8 mouse cellular contexts compared by ENCODE assay signal in the genomic region with DNA sequence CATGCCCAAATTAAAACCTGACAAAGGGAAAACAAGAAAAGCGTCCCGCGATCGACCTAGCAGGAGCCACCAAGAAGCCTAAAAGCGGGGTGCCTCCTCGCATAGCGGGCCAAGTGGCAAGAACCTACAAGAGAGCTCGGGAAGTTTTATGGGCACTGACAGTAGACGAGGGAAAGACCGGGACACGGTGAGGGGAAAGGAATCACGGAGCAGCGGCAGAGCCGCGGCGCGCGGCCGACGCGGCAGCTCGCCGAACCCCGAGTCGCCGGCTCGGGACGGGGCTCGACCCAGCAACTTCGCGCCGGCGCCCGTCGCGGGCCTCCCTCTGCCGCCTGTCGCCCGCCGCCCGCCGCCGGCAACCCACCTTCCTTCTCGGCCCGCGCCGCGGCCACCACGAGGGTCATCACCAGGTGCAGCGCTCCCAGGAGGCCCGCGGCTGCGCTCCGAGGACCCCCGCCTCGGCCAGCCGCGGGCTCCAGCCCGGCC. TPM values are rescaled to one million over a fixed set of nuclear protein-coding genes. Genes with fewer than 3 reads are reported as not detected.
A peak's percentile ranks its signal among the peaks of the same experiment; 100 is the strongest.
DNase-seq lines count a peak whose midpoint lies in the region; ATAC-seq and TF ChIP-seq lines count a peak whose summit lies in the region.

No protein-coding gene starts in this region.

- CTCF ChIA-PET in Patski (lab: Charles Lee) = interaction anchor here (1.3 kb wide), 1 partner anchor 11 kb away, joined by 3 read pairs; no protein-coding TSS in a partner anchor

- H3K4me3 ChIP-seq in heart, postnatal 0 days (ENCODE audit: low read depth, low read length) = peak overlapping the region; percentile 96
- H3K4me3 ChIP-seq in limb, embryonic 13.5 days = peak overlapping the region; percentile 95

- peak overlapping the region; percentile 87 for H3K27ac ChIP-seq in heart, postnatal 0 days (ENCODE audit: low read depth)
- peak overlapping the region; percentile 88 for H3K27ac ChIP-seq in limb, embryonic 13.5 days

- no peaks in the 10 kb centered on the region for H3K9me3 ChIP-seq in heart, postnatal 0 days (replicated peaks; ENCODE audit: control insufficient read depth, low read length)
- H3K9me3 ChIP-seq in limb, embryonic 13.5 days = no peaks in the 10 kb centered on the region

- POLR2A ChIA-PET in Patski (lab: Charles Lee) = interaction anchor here (1.2 to 1.4 kb wide), 2 partner anchors 20 to 32 kb away, joined by 3 to 4 read pairs; no protein-coding TSS in a partner anchor

- peak overlapping the region; percentile 82 for H3K4me2 ChIP-seq in heart, postnatal 0 days (ENCODE audit: low read depth, low read length)
- peak overlapping the region; percentile 81 for H3K4me2 ChIP-seq in limb, embryonic 13.5 days (replicated peaks)

- H3K27me3 ChIP-seq in Patski = no peaks in the 10 kb centered on the region
- H3K27me3 ChIP-seq in heart, postnatal 0 days (ENCODE audit: control insufficient read depth, insufficient read depth, low read length) = no peaks in the 10 kb centered on the region
- H3K27me3 ChIP-seq in limb, embryonic 13.5 days = no peaks in the 10 kb centered on the region

- no peaks in the 10 kb centered on the region for H3K36me3 ChIP-seq in heart, postnatal 0 days (replicated peaks; ENCODE audit: control insufficient read depth, insufficient read depth, low read length)
- no peaks in the 10 kb centered on the region for H3K36me3 ChIP-seq in limb, embryonic 13.5 days

- in situ Hi-C loops in Patski (cut with MboI; ENCODE audit: low pct_unique_long_range_greater_than_20kb) = no loop called here

- peak; percentile 12 to 39 for DNase-seq in layer of hippocampus, postnatal 25 days (ENCODE audit: extremely low spot score in 1 of 2, low spot score in 1 of 2)
- no peak for DNase-seq in layer of hippocampus, adult 11-12 months (ENCODE audit: low spot score)
- DNase-seq in Patski (ENCODE audit: low read depth, low spot score) = no peak
- DNase-seq in embryo, embryonic 10.5 days (ENCODE audit: low spot score) = peak; percentile 49
- peak; percentile 16 for DNase-seq in heart, postnatal 0 days (ENCODE audit: low spot score)
- peak; percentile 64 for DNase-seq in neural tube, embryonic 10.5 days (ENCODE audit: extremely low spot score, low spot score)
- DNase-seq in thymus, postnatal 4 days = peak; percentile 72

- no peak for TF ChIP-seq CTCF in Patski (IDR thresholded peaks at IDR 0.05)
- TF ChIP-seq CTCF in heart, postnatal 0 days (IDR thresholded peaks at IDR 0.05; ENCODE audit: low read depth) = no peak

- no peak for TF ChIP-seq EP300 in heart, postnatal 0 days (IDR thresholded peaks at IDR 0.05; ENCODE audit: low read depth)

- WGBS in heart, postnatal 0 days = under 1% methylated on average over 31 of the region's 59 CpGs
- under 1% methylated on average over 43 of the region's 59 CpGs for WGBS in limb, embryonic 13.5 days

- ATAC-seq in Patski = peak; percentile 44
- ATAC-seq in heart, postnatal 0 days (ENCODE audit: insufficient read depth, low read depth) = peak; percentile 7; the same call in 1 of the 2 replicates
- peak; percentile 9; the same call in 1 of the 2 replicates for ATAC-seq in limb, embryonic 13.5 days (ENCODE audit: low FRiP score, low read depth)

- peak overlapping the region; percentile 95 for H3K9ac ChIP-seq in heart, postnatal 0 days (replicated peaks; ENCODE audit: low read depth, low read length)
- peak overlapping the region; percentile 98 for H3K9ac ChIP-seq in limb, embryonic 13.5 days

- peaks cover 29% of the 10 kb centered on the region for H3K4me1 ChIP-seq in heart, postnatal 0 days (ENCODE audit: control insufficient read depth, insufficient read depth)
- peaks cover 26% of the 10 kb centered on the region for H3K4me1 ChIP-seq in limb, embryonic 13.5 days

RNA-seq across cellular contexts. Expression of a gene that starts 4.6 kb away (rescaled TPM):
- 10 to 100 TPM; 48.4 to 61.9 TPM for total RNA-seq in layer of hippocampus, postnatal 25 days (2021)
- 44.4 TPM for polyA plus RNA-seq in Patski (2021)
- 10.1 and 11.3 TPM in 2 replicates for total RNA-seq in heart, postnatal 0 days (2014; rRNA removed; ENCODE audit: low replicate concordance)
- 3.9 TPM in 2 replicates for polyA plus RNA-seq in heart, postnatal 0 days (2015; fragmentation: Nextera tagmentation; extraction: Ambion mirVana)
- 12.5 and 13.4 TPM in 2 replicates for polyA plus RNA-seq in limb, embryonic 13.5 days (2015; fragmentation: Nextera tagmentation; extraction: Ambion mirVana)

Comparison
In these comparisons a context has a peak if more than half of its experiments do, and no peak if none do; other contexts are left out.
1. DNase-seq: peak in layer of hippocampus, postnatal 25 days (2 of 2), embryo, embryonic 10.5 days (single experiment), heart, postnatal 0 days (single experiment), neural tube, embryonic 10.5 days (single experiment) and thymus, postnatal 4 days (single experiment); none in layer of hippocampus, adult 11-12 months (single experiment) and Patski (single experiment).
2. Peak in every context shown above with its lines, with median percentiles within 50 percentile points of each other: ATAC-seq.